Mouse (Mus musculus) midbrain, embryonic 16.5 days (tissue): ENCODE data around the gene Kcnk4. TPM values are rescaled to one million over a fixed set of nuclear protein-coding genes. Genes with fewer than 3 reads are reported as not detected.

Experiments
- ATAC-seq: fragments of 200-750 bp; cut with Nextera tagmentation; 2 replicates; pipeline ENCODE4 v1.8.0; 2017; ENCODE audit warnings: moderate TSS enrichment
- H3K27ac ChIP-seq: fragments of 300-500 bp; sonication (generic); 2 replicates; pipeline ENCODE4 v1.5.1; 2014; ENCODE audit warnings: mild to moderate bottlenecking, low read length, mixed read lengths
- H3K27me3 ChIP-seq: fragments of 300-500 bp; sonication (generic); 2 replicates; pipeline ENCODE4 v1.6.1; 2014; ENCODE audit warnings: low read depth, low read length, mixed read lengths; ENCODE audit not compliant: control insufficient read depth, insufficient read depth
- H3K36me3 ChIP-seq: fragments of 300-500 bp; sonication (generic); 2 replicates; pipeline ENCODE4 v1.6.1; 2014; ENCODE audit warnings: mild to moderate bottlenecking, low read length, moderate library complexity, mixed read lengths; ENCODE audit not compliant: control insufficient read depth, insufficient read depth
- H3K4me1 ChIP-seq: fragments of 300-500 bp; sonication (generic); 2 replicates; pipeline ENCODE4 v1.6.1; 2014; ENCODE audit warnings: mild to moderate bottlenecking, low read length, mixed read lengths; ENCODE audit not compliant: control insufficient read depth, insufficient read depth
- H3K4me2 ChIP-seq: fragments of 300-500 bp; sonication (generic); 2 replicates; pipeline ENCODE4 v1.6.1; 2014; ENCODE audit warnings: mild to moderate bottlenecking, low read length, mixed read lengths
- H3K4me3 ChIP-seq: fragments of 300-500 bp; sonication (generic); 2 replicates; pipeline ENCODE4 v1.5.1; 2014; ENCODE audit warnings: low read depth, mild to moderate bottlenecking, low read length, moderate library complexity, mixed read lengths
- H3K9ac ChIP-seq: fragments of 300-500 bp; sonication (generic); 2 replicates; pipeline ENCODE4 v1.6.1; 2014; ENCODE audit warnings: low read depth, low read length, mixed read lengths
- H3K9me3 ChIP-seq: fragments of 300-500 bp; sonication (generic); replicated peaks from 2 replicates; pipeline ENCODE4 v1.6.1; 2014; ENCODE audit warnings: mild to moderate bottlenecking, low read length, mixed read lengths; ENCODE audit not compliant: control insufficient read depth, poor library complexity, severe bottlenecking
- WGBS: fragments of 180-500 bp; shearing (Covaris S2); extraction: QIAGEN DNeasy Blood & Tissue Kit; methylation state at CpG from one replicate; pipeline ENCODE4 v1.1.7; 2014; 5-methylcytosine and 5-hydroxymethylcytosine counted together
- microRNA-seq: library from miRNA; unstranded; fragments of <30 nt; microRNA quantifications from one replicate; pipeline ENCODE4, GENCODE M21; 2017
- polyA plus RNA-seq: library from polyadenylated mRNA; unstranded; fragments of >200 nt; fragmentation: Nextera tagmentation; extraction: Ambion mirVana; gene quantifications from 2 replicates; pipeline ENCODE4 v1.2.1, GENCODE M21; 2015

The Kcnk4 gene
- polyA plus RNA-seq, 1 experiment from 2014 or later, result 11.7 TPM

DNA sequence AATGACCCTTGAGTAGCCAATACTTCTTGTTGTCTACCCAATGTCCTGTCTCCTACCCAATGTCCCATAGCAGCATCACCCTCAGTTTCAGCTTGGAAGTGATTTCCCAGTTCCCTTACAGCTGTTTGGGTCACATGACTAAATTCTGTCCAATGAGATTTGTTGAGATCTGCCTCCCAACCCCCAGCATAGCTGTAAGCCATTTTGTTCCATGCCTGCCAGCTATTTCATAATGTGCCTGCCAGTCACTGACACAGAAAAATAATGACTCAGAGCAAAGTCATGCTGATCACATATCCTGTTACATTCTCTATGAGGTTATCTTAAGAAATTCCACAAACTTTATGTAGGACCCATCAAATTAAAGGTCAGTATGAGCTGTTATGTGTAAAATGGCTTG, 57.5 kb downstream of the Kcnk4 start:
- no peaks in the 10 kb centered on the region for H3K4me1 ChIP-seq
- no peak overlapping the region for H3K4me2 ChIP-seq
- H3K9ac ChIP-seq, result no peak overlapping the region
- ATAC-seq, result no peak
- H3K9me3 ChIP-seq, result peaks cover 9% of the 10 kb centered on the region; the same call in 1 of the 2 replicates
- no peaks in the 10 kb centered on the region for H3K27me3 ChIP-seq
- H3K27ac ChIP-seq, result no peak overlapping the region
- H3K4me3 ChIP-seq, result no peak overlapping the region
- no peaks in the 10 kb centered on the region for H3K36me3 ChIP-seq

DNA sequence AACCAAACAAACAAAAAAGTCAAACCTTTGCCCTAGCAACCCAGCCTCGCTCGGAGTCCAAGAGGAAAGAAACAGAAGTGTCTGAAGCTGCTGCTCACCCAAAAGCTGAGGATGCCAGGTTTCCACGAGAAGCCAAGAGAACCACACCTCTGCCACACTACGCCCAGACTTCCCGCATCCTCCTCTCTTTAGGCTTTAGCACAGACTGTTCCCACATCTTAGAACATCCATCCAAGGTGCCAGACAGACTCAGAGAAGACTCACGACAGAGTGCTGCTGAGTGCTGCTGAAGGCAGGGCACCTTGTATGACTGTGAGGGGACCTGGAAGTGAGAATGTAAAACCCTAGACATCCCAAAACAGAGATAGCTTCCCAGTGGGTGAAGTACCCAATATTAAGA, 58.5 kb downstream of the Kcnk4 start:
- no peaks in the 10 kb centered on the region for H3K36me3 ChIP-seq
- ATAC-seq, result no peak
- H3K4me2 ChIP-seq, result no peak overlapping the region

DNA sequence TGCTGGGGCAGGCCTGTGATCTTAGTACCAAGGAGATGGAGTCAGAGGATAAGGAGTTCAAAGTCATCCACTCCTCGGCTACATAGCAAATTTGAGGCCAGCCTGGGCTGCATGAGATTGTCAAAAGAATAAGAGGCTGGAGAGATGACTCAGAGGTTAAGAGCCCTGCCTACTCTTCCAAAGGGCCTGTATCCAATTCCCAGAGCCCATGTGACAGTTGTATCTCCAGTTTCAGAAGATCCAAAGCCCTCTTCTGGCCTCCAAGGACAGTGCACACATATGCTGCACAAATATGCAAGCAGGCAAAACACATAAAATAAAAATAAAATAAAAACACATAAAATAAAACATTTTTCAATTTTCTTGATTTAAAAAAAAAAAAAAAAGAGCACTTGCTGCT, 60.1 kb downstream of the Kcnk4 start:
- no peak overlapping the region for H3K9ac ChIP-seq
- H3K27me3 ChIP-seq, result no peaks in the 10 kb centered on the region
- ATAC-seq, result no peak
- no peaks in the 10 kb centered on the region for H3K4me1 ChIP-seq
- peaks cover 3% of the 10 kb centered on the region; the same call in 1 of the 2 replicates for H3K9me3 ChIP-seq
- H3K27ac ChIP-seq, result no peak overlapping the region
- 81% methylated on average over 1 of the region's 1 CpGs for WGBS
- H3K4me2 ChIP-seq, result no peak overlapping the region
- H3K36me3 ChIP-seq, result no peaks in the 10 kb centered on the region
- H3K4me3 ChIP-seq, result no peak overlapping the region

More for the DNA sequence above, 58.5 kb downstream of the Kcnk4 start:
- Histone ChIP-seq H3K9ac (no peak overlapping the region), H3K9me3 (peaks cover 9% of the 10 kb centered on the region; the same call in 1 of the 2 replicates), H3K4me3 (no peak overlapping the region), H3K27ac (no peak overlapping the region), H3K4me1 (no peaks in the 10 kb centered on the region), H3K27me3 (no peaks in the 10 kb centered on the region)
- 92% methylated on average over 6 of the region's 6 CpGs for WGBS

Small RNA genes lying within 50 kb of the gene (microRNA-seq; reads per million reads assigned to microRNA genes)
- gene Mir6990, result 3.4 reads per million, percentile 16 among the genes with 10 or more reads in this experiment

Other genes starting within 250 kb of the Kcnk4 start
- gene Rps6ka4, start 93.9 kb downstream of the Kcnk4 start, polyA plus RNA-seq, result 10.1 and 14.6 TPM in 2 replicates
- gene Ccdc88b, start 76.3 kb downstream of the Kcnk4 start, polyA plus RNA-seq, result 0.27 and 0.55 TPM in 2 replicates
- 95.3 and 107 TPM in 2 replicates for gene Trmt112, start 24.8 kb downstream of the Kcnk4 start, polyA plus RNA-seq
- 353 and 382 TPM in 2 replicates for gene Prdx5, start 24.4 kb downstream of the Kcnk4 start, polyA plus RNA-seq
- gene Esrra, start 12.7 kb downstream of the Kcnk4 start, polyA plus RNA-seq, result 13.2 and 13.4 TPM in 2 replicates
- gene Catsperz, start 9.1 kb downstream of the Kcnk4 start, polyA plus RNA-seq, result 0.85 and 1.9 TPM in 2 replicates
- gene Bad, start 7.3 kb upstream of the Kcnk4 start, polyA plus RNA-seq, result 84.7 and 92.5 TPM in 2 replicates
- 68.8 and 69.7 TPM in 2 replicates for gene Gpr137, start 8.0 kb upstream of the Kcnk4 start, polyA plus RNA-seq
- 111 and 136 TPM in 2 replicates for gene Ppp1r14b, start 40.5 kb upstream of the Kcnk4 start, polyA plus RNA-seq
- gene Plcb3, start 42.0 kb upstream of the Kcnk4 start, polyA plus RNA-seq, result 9.7 and 10.7 TPM in 2 replicates
- 114 and 129 TPM in 2 replicates for gene Fkbp2, start 46.0 kb upstream of the Kcnk4 start, polyA plus RNA-seq
- 41.9 and 57.8 TPM in 2 replicates for gene Vegfb, start 53.1 kb upstream of the Kcnk4 start, polyA plus RNA-seq
- 21.6 and 22.9 TPM in 2 replicates for gene Dnajc4, start 58.1 kb upstream of the Kcnk4 start, polyA plus RNA-seq
- 19.4 and 19.6 TPM in 2 replicates for gene Nudt22, start 61.6 kb upstream of the Kcnk4 start, polyA plus RNA-seq
- 17.2 and 17.3 TPM in 2 replicates for gene Trpt1, start 61.6 kb upstream of the Kcnk4 start, polyA plus RNA-seq
- 3.0 and 3.5 TPM in 2 replicates for gene Fermt3, start 85.0 kb upstream of the Kcnk4 start, polyA plus RNA-seq
- 204 and 211 TPM in 2 replicates for gene Stip1, start 105.5 kb upstream of the Kcnk4 start, polyA plus RNA-seq
- gene Macrod1, start 122.3 kb upstream of the Kcnk4 start, polyA plus RNA-seq, result 4.4 and 5.9 TPM in 2 replicates
- 11.6 and 12.0 TPM in 2 replicates for gene Flrt1, start 171.2 kb upstream of the Kcnk4 start, polyA plus RNA-seq